Mouse (Mus musculus): Measurements from ENCODE around the gene Fpr3. TPM values are rescaled to one million over a fixed set of nuclear protein-coding genes. Genes with fewer than 3 reads are reported as not detected.
A peak's percentile ranks its signal among the peaks of the same experiment; 100 is the strongest.
"Not testable (repeated sequence)": the region's sequence is repeated elsewhere in the genome, so short reads cannot be mapped to it uniquely, and the experiment has no call there.

The Fpr3 gene
- total RNA-seq (2021), result not detected
- long read RNA-seq, experiment 1, result 0 reads
- long read RNA-seq, experiment 2, result 0 reads

- no peak for DNase-seq
Observed at GRCm38 (mm10) chr17:17887774-17888248, at the start of gene Fpr3, which contains the start of gene Fpr2. Gene Fpr3, plus strand, starts transcription at chr17:17887852. Gene Fpr2, plus strand, starts transcription at chr17:17887824.

GRCm38 (mm10) chr17:17837919-17838701 is 49.5 kb upstream of the Fpr3 start:
- peak; percentile 98 to 99 for DNase-seq

DNA sequence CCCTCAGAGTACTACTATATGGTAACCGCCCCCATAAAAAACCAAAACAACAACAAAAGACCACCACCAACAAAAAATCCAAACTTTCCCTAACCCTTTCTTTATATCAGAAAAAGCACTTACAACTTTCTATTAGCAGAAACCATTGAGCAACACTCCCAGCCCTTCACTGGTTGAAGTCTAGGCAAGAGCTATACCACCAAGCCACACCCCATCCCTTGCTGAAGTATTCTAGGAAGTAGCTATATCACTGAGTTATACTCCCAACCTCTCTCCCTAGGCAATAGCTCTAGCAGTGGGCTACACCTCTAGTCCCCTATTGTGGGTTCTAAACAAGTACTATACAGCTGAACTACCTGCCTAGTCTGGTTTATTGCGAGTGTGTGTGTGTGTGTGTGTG is 48.4 kb upstream of the Fpr3 start:
- peak in 1 of 2 experiments; percentile 3 for DNase-seq

DNA sequence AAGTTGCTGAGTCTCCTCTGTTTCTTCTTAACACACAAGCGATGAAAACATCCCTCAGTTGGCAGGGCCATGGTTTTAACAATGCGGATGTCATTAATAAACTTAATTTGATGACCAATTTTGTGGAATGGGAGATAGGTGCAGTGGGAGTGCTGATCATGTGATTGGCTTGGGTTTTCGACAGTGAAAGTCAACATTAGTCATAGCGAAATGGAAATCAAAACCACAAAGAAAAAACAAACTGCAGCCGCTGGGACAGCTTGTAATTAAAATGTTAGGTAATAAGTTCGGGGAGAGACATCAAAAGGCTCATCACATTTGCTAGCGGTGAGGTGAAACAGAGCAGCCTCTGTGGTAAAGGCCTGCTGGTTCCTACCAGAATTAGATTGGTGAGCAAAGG is 46.9 kb upstream of the Fpr3 start:
- DNase-seq, result no peak

DNA sequence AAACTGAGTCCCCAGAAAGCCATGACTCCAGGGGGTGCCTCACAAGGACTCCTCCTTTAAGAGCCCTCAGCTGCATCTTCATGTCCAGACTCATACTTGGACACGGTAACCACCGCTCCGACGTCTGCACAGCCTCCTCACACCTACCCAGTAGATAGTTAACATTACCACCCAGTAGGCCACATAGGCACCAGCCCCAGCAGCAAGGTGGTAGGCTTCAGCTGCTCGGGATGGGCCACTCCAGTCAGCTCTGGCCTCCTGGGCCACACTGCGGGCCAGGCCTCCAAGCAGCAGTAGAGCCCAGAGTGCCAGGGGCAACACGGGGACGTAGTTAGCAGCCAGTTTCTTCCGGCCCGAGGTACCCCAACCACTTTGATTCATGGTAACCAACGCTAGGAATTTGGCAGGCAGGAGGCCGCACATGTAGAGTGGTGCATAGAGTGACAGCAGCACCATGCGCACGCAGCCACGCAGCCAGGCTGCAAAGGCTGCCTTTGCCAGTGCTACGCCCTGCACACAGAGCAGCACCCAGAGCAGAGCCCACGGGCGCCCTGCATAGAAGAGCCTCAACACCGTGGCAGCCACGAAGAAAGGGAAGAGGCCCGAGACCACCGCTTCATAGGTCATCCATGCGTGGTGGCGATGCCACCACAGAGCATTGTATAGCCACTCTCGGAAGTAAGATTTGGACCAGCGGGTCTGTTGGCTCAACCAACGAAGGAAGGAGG is 44.0 kb upstream of the Fpr3 start:
- no peak for DNase-seq

DNA sequence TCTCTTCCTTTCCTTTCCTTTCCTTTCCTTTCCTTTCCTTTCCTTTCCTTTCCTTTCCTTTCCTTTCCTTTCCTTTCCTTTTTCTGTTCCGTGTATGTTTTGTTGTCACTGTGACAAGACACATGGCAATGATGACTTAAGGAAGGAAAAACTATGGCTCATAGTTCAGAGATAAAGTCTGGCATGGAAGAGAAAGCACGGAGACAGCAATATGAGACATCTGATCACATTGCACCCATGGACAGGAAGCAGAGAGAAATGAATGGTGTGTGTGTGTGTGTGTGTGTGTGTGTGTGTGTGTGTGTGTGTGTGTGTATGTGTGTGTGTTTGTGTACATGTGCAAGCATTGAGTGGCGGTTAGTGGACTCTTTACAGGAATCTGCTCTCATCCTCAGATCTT is 43.0 kb upstream of the Fpr3 start:
- DNase-seq, result not testable (repeated sequence)

GRCm38 (mm10) chr17:17845187-17846027 is 42.2 kb upstream of the Fpr3 start:
- DNase-seq, result peak in 1 of 2 experiments; percentile 64

DNA sequence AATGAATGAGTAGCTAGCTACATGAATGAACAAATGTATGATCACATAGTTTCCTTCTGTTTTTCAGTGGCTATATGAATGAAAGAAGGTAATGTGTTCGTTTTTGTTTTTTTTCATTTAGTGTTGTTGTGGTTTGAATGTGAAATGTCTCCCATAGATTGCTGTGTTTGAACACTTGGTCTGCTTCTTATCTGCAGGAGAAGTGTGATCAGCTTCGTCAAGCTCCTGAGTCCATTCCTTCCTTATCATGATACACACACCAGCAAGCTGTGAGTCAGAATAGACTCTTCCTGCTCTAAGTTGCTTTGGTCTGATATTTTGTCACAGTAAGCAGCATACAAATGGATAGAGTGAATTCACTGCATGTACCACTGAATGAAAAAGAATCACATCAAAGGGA is 38.7 kb upstream of the Fpr3 start:
- DNase-seq, result no peak

DNA sequence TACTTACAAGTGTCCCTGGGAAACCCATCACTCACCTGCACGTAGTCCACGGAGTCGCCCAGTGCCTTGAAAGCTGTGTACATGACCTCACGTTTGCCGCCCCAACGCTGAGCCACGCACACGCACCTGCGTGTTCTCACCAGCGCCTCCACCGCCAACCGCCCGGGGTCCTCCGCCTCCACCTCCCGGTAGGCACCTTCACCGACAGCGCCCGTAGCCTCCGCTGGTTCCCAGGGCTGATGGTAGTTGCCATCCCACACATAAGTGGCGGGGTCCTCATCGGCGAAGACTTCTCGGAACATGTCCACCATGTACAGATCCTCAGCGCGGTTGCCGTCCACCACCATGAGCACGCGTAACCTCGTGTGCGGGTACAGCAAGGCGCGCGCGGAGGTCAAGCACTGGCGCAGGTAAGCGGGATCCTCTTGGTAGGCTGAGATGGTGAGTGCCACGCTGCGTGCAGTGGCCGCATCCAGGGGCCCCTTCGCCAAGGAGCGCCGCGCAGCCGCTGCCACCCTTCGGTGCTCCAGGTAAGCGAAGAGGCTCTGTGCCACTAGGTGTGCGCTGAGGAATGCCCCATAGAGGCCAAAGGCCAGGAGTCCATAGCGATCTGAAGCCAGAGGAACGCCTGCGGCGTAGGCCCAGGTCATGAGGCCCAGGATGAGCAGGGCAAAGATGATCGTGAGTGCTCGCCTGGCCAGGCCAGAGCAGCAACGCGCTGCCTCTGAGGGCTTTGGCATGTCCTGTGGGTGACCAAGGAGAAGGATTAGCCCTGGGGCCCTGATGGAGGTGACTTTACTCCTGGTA is 37.5 kb upstream of the Fpr3 start:
- DNase-seq, result no peak

GRCm38 (mm10) chr17:17855064-17855838 is 32.4 kb upstream of the Fpr3 start, which contains the start of gene Has1:
Gene Has1, minus strand, starts transcription at chr17:17855205.
- DNase-seq, result no peak

GRCm38 (mm10) chr17:17856612-17857011 is 31.0 kb upstream of the Fpr3 start:
- DNase-seq, result no peak

DNA sequence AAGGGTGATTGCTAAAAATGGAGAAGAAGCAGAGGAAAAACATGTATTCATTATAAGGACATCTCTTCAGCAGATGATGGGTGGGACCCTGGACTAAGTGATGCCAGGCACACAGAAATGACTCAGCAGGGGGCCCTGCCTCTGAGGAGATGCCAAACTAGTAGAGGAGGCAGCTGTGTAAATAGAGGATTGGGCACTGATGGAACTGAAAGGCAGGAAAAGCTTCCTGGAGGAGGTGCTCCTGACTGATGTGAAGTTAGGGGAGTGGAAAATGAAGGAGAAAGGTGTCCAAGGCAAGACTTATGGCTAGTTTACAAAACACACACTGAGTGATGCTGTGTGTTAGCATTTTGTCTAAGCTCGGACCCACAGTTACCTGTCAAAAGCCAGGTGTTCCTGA is 30.2 kb upstream of the Fpr3 start:
- no peak for DNase-seq

GRCm38 (mm10) chr17:17860110-17860509 is 27.5 kb upstream of the Fpr3 start:
- no peak for DNase-seq

DNA sequence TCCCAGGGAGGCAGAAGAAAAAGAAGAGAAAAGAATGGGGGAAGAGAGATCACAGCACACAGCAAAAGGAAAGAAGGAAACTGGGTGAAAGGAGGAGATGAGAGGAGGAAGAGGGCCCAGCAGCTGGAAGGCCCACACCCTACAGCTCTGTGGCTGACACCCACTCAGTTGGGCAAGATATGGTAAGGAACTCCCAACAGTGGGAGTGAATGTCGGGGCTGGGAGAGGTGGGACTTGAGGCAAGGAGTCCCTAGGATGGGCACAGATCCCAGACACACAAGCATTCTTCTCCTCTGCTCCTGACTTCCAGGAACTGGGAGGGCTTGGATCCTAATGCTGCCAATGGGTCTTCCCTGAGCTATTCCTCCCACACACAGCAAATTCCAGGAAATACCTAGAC is 25.3 kb upstream of the Fpr3 start:
- peak in 1 of 2 experiments; percentile 51 for DNase-seq

- no peak for DNase-seq
Observed at GRCm38 (mm10) chr17:17865168-17865567, 22.5 kb upstream of the Fpr3 start.

GRCm38 (mm10) chr17:17866801-17867469 is 20.7 kb upstream of the Fpr3 start:
- DNase-seq, result peak; percentile 30 to 42

- no peak for DNase-seq
Observed at GRCm38 (mm10) chr17:17870892-17871550, 16.6 kb upstream of the Fpr3 start.

DNA sequence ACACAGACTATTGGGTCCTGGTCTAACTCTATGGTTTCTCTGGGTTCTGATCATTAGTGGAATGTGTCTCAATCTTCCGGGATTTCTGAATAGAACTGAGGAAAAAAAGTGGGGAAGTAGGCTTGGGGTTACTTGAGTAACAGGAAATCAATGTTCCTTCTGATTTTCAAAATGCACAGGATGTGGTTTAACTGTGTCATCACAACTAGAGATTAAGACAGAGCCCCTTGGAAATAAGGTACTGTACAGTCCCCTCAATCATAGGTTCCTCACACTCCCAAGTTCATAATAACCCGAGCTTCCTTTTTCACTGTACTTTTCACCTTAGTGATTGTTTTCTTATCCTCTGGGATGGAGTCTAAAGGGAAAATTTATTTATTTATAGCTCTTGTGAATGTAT is 16.0 kb upstream of the Fpr3 start:
- DNase-seq, result peak in 1 of 2 experiments; percentile 22

GRCm38 (mm10) chr17:17879347-17879746 is 8.3 kb upstream of the Fpr3 start:
- DNase-seq, result no peak

Measured in heart, adult 18-20 months (tissue).